Mouse (Mus musculus): Measurements from ENCODE around the gene Donson. TPM values are rescaled to one million over a fixed set of nuclear protein-coding genes. Genes with fewer than 3 reads are reported as not detected.

Donson gene
- total and polyA plus RNA-seq, 3 experiments = 2.4 to 4.9 (median 3.9) TPM

GRCm38 (mm10) chr16:91717399-91717798 is 28.8 kb upstream of the Donson start:
- Histone ChIP-seq H3K27ac (no peak overlapping the region), H3K36me3 (ENCODE audit: control insufficient read depth, insufficient read depth, low read length) (no peaks in the 10 kb centered on the region), H3K4me1 (ENCODE audit: control insufficient read depth, insufficient read depth, low read length) (peaks cover 4% of the 10 kb centered on the region), H3K4me3 (no peak overlapping the region), H3K79me2 (replicated peaks; ENCODE audit: control insufficient read depth, insufficient read depth, low read length) (peaks cover 3% of the 10 kb centered on the region), H3K9ac (ENCODE audit: low read depth, low read length) (no peak overlapping the region), H3K27me3 (ENCODE audit: control insufficient read depth, insufficient read depth, low read length) (no peaks in the 10 kb centered on the region)
- DNase-seq = no peak
- intact Hi-C loops (cut with DNase I) = no loop called here
- WGBS = 72% methylated on average over 4 of the region's 4 CpGs
- TF ChIP-seq CTCF (IDR thresholded peaks at IDR 0.05) (no peak), POLR2A (IDR thresholded peaks at IDR 0.05; ENCODE audit: insufficient read depth, low read depth, low read length) (no peak), EP300 (IDR thresholded peaks at IDR 0.05; ENCODE audit: insufficient read depth, low read depth, low read length) (no peak)

GRCm38 (mm10) chr16:91716927-91717349 is 28.4 kb upstream of the Donson start:
- Histone ChIP-seq H3K9ac (ENCODE audit: low read depth, low read length) (no peak overlapping the region), H3K36me3 (ENCODE audit: control insufficient read depth, insufficient read depth, low read length) (no peaks in the 10 kb centered on the region), H3K79me2 (replicated peaks; ENCODE audit: control insufficient read depth, insufficient read depth, low read length) (peaks cover 2% of the 10 kb centered on the region; the same call in 1 of the 2 replicates), H3K4me3 (no peak overlapping the region), H3K27ac (no peak overlapping the region), H3K27me3 (ENCODE audit: control insufficient read depth, insufficient read depth, low read length) (no peaks in the 10 kb centered on the region), H3K4me1 (ENCODE audit: control insufficient read depth, insufficient read depth, low read length) (peaks cover 4% of the 10 kb centered on the region)
- intact Hi-C loops (cut with DNase I) = no loop called here
- DNase-seq = peak; percentile 67 to 72
- WGBS = 46% methylated on average over 11 of the region's 11 CpGs
- peak; percentile 63; the same call in 1 of the 2 replicates for TF ChIP-seq EP300 (IDR thresholded peaks at IDR 0.05; ENCODE audit: insufficient read depth, low read depth, low read length)
- TF ChIP-seq CTCF (IDR thresholded peaks at IDR 0.05) = peak; percentile 48
- TF ChIP-seq POLR2A (IDR thresholded peaks at IDR 0.05; ENCODE audit: insufficient read depth, low read depth, low read length) = no peak

DNA sequence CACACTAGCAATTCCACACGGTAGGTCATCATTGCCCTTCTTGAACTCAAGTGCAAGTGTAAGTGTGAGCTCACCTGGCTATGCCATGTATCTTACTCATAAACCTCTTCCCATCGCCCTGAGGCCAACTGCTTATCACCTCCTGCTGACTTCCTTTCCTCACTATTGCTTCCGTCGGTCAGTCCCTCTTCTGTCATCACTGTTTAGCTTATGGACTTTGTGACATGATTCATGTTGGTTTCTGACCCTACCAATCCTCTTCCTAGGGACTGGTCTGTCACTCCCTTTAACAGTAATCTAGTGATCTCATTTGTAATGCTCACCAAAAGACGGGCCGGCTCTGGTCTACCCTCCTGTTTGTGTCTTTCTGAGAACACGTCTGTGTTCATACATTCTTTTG is 21.7 kb upstream of the Donson start:
- Histone ChIP-seq H3K4me3 (no peak overlapping the region), H3K9ac (ENCODE audit: low read depth, low read length) (no peak overlapping the region), H3K36me3 (ENCODE audit: control insufficient read depth, insufficient read depth, low read length) (no peaks in the 10 kb centered on the region), H3K27me3 (ENCODE audit: control insufficient read depth, insufficient read depth, low read length) (no peaks in the 10 kb centered on the region), H3K4me1 (ENCODE audit: control insufficient read depth, insufficient read depth, low read length) (no peaks in the 10 kb centered on the region), H3K79me2 (replicated peaks; ENCODE audit: control insufficient read depth, insufficient read depth, low read length) (no peaks in the 10 kb centered on the region), H3K27ac (no peak overlapping the region)
- intact Hi-C loops (cut with DNase I) = no loop called here
- 66% methylated on average over 7 of the region's 7 CpGs for WGBS
- TF ChIP-seq POLR2A (IDR thresholded peaks at IDR 0.05; ENCODE audit: insufficient read depth, low read depth, low read length) (no peak), EP300 (IDR thresholded peaks at IDR 0.05; ENCODE audit: insufficient read depth, low read depth, low read length) (no peak), CTCF (IDR thresholded peaks at IDR 0.05) (no peak)
- no peak for DNase-seq

DNA sequence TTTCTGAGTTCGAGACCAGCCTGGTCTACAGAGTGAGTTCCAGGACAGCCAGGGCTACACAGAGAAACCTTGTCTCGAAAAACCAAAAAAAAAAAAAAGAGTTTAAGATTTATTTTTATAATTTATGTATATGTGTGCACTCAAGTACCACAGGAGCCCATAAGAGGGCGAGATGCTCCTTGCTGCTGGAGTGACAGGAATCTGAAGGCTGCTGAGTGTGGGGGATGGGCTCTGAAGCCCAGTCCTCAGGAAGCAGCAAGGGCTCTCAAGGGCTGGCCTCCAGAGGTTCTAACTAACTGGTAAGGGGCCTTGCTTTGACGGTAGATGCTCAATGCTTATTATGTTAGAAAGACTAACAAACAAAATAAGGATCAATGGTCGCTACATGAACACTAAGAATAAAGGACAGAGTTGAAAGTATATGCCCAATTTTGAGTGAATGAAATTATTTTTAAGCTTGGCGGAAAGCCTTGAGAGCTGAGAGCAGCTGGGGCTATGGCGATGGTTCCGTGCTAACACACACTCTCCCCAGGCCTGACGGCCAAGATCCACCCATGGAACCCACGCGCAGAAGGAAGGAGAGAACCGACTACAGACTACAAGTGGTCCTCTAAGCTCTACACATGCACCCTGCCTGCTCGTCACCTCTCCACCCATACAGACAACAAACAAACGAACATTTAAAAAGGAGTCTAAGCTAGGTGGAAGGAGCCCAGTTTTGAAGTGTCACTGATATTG is 16.2 kb upstream of the Donson start:
- intact Hi-C loops (cut with DNase I) = no loop called here
- peak; percentile 30 for TF ChIP-seq CTCF (IDR thresholded peaks at IDR 0.05)
- no peak for TF ChIP-seq EP300 (IDR thresholded peaks at IDR 0.05; ENCODE audit: insufficient read depth, low read depth, low read length)
- Histone ChIP-seq H3K27me3 (ENCODE audit: control insufficient read depth, insufficient read depth, low read length) (no peaks in the 10 kb centered on the region), H3K79me2 (replicated peaks; ENCODE audit: control insufficient read depth, insufficient read depth, low read length) (no peaks in the 10 kb centered on the region), H3K36me3 (ENCODE audit: control insufficient read depth, insufficient read depth, low read length) (no peaks in the 10 kb centered on the region), H3K27ac (no peak overlapping the region), H3K4me3 (no peak overlapping the region), H3K9ac (ENCODE audit: low read depth, low read length) (no peak overlapping the region), H3K4me1 (ENCODE audit: control insufficient read depth, insufficient read depth, low read length) (no peaks in the 10 kb centered on the region)
- 81% methylated on average over 14 of the region's 14 CpGs for WGBS
- no peak for DNase-seq

DNA sequence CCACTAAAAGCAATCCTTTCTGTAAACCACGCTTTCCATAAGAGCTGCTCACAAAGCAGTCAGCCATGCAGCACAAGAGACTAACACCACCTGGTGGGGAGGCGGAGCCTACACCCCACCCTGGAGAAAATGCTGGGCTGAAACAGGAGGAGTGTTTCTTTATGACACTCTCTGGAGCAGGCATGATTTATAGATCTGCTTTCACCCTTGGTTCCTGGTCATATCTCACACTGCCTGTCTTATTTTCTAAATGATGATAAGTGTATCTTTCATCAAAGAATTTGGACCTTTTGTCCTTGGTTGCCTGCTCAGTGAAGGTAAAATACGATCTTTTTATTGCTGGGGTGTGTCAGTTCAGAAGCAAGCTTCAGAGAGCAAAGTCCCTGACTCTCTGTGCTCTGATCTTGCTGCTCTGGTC is 14.2 kb upstream of the Donson start:
- Histone ChIP-seq H3K36me3 (ENCODE audit: control insufficient read depth, insufficient read depth, low read length) (no peaks in the 10 kb centered on the region), H3K79me2 (replicated peaks; ENCODE audit: control insufficient read depth, insufficient read depth, low read length) (no peaks in the 10 kb centered on the region), H3K27me3 (ENCODE audit: control insufficient read depth, insufficient read depth, low read length) (no peaks in the 10 kb centered on the region), H3K4me3 (no peak overlapping the region), H3K27ac (no peak overlapping the region), H3K9ac (ENCODE audit: low read depth, low read length) (no peak overlapping the region), H3K4me1 (ENCODE audit: control insufficient read depth, insufficient read depth, low read length) (no peaks in the 10 kb centered on the region)
- TF ChIP-seq EP300 (IDR thresholded peaks at IDR 0.05; ENCODE audit: insufficient read depth, low read depth, low read length) (no peak), CTCF (IDR thresholded peaks at IDR 0.05) (no peak), POLR2A (IDR thresholded peaks at IDR 0.05; ENCODE audit: insufficient read depth, low read depth, low read length) (no peak)
- WGBS = 87% methylated on average over 3 of the region's 3 CpGs
- intact Hi-C loops (cut with DNase I) = no loop called here
- DNase-seq = no peak

DNA sequence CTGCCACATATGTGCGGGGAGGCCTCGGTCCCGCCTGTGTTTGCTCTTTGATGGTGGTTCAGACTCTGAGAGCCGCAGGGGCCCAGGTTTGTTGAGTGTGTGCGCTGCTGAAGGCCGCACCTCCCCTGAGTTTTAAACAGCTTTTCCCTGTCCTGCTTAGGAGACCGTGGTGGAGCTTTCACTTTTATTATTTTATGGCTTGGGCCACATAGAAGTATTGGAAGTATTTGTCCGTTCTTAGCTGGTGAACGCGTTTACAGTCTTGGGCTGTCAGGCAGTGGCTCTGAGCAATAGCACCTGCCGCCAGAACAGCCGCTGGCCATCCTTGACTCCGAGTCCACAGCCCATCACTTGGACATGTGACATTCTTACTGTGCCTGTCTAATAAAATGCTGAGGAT is 13.3 kb upstream of the Donson start:
- no peaks in the 10 kb centered on the region for H3K36me3 ChIP-seq (ENCODE audit: control insufficient read depth, insufficient read depth, low read length)

More for the DNA sequence above, 13.3 kb upstream of the Donson start:
- no peak for DNase-seq
- no peak overlapping the region for H3K27ac ChIP-seq
- H3K4me1 ChIP-seq (ENCODE audit: control insufficient read depth, insufficient read depth, low read length) = no peaks in the 10 kb centered on the region
- 87% methylated on average over 13 of the region's 13 CpGs for WGBS
- intact Hi-C loops (cut with DNase I) = no loop called here
- H3K4me3 ChIP-seq = no peak overlapping the region
- H3K9ac ChIP-seq (ENCODE audit: low read depth, low read length) = no peak overlapping the region
- H3K79me2 ChIP-seq (replicated peaks; ENCODE audit: control insufficient read depth, insufficient read depth, low read length) = no peaks in the 10 kb centered on the region
- TF ChIP-seq CTCF (IDR thresholded peaks at IDR 0.05) (no peak), EP300 (IDR thresholded peaks at IDR 0.05; ENCODE audit: insufficient read depth, low read depth, low read length) (no peak), POLR2A (IDR thresholded peaks at IDR 0.05; ENCODE audit: insufficient read depth, low read depth, low read length) (no peak)
- H3K27me3 ChIP-seq (ENCODE audit: control insufficient read depth, insufficient read depth, low read length) = no peaks in the 10 kb centered on the region
